Mouse (Mus musculus) hindbrain, embryonic 12.5 days (tissue): ENCODE results near the gene Gm12117. TPM values are rescaled to one million over a fixed set of nuclear protein-coding genes. Genes with fewer than 3 reads are reported as not detected.

ENCODE experiments used
- ATAC-seq: fragments of 200-750 bp; cut with Nextera tagmentation; 2 replicates; pipeline ENCODE4 v1.8.0; 2017; ENCODE audit warnings: moderate TSS enrichment; ENCODE audit not compliant: low FRiP score
- H3K27ac ChIP-seq: fragments of 300-500 bp; sonication (generic); 2 replicates; pipeline ENCODE4 v1.5.1; 2016; ENCODE audit warnings: mild to moderate bottlenecking
- H3K27me3 ChIP-seq: fragments of 300-500 bp; sonication (generic); 2 replicates; pipeline ENCODE4 v1.6.1; 2016; ENCODE audit warnings: mild to moderate bottlenecking
- H3K36me3 ChIP-seq: fragments of 300-500 bp; sonication (generic); 2 replicates; pipeline ENCODE4 v1.6.1; 2016; ENCODE audit warnings: mild to moderate bottlenecking
- H3K4me1 ChIP-seq: fragments of 300-500 bp; sonication (generic); 2 replicates; pipeline ENCODE4 v1.6.1; 2016
- H3K4me2 ChIP-seq: fragments of 300-500 bp; sonication (generic); replicated peaks from 2 replicates; pipeline ENCODE4 v1.6.1; 2016; ENCODE audit warnings: mild to moderate bottlenecking
- H3K4me3 ChIP-seq: fragments of 300-500 bp; sonication (generic); 2 replicates; pipeline ENCODE4 v1.5.1; 2016; ENCODE audit warnings: mild to moderate bottlenecking
- H3K9ac ChIP-seq: fragments of 300-500 bp; sonication (generic); 2 replicates; pipeline ENCODE4 v1.6.1; 2016; ENCODE audit warnings: mild to moderate bottlenecking, moderate library complexity
- H3K9me3 ChIP-seq: fragments of 300-500 bp; sonication (generic); replicated peaks from 2 replicates; pipeline ENCODE4 v1.6.1; 2016; ENCODE audit warnings: mild to moderate bottlenecking
- WGBS: fragments of 180-500 bp; shearing (Covaris S2); methylation state at CpG from one replicate; pipeline ENCODE4 v1.1.7; 2016; 5-methylcytosine and 5-hydroxymethylcytosine counted together
- polyA plus RNA-seq: library from polyadenylated mRNA; unstranded; fragments of >200 nt; fragmentation: Nextera tagmentation; extraction: Ambion mirVana; gene quantifications from 2 replicates; pipeline ENCODE4 v1.2.1, GENCODE M21; 2016

Gene Gm12117
- polyA plus RNA-seq, 1 experiment from 2014 or later = not detected

DNA sequence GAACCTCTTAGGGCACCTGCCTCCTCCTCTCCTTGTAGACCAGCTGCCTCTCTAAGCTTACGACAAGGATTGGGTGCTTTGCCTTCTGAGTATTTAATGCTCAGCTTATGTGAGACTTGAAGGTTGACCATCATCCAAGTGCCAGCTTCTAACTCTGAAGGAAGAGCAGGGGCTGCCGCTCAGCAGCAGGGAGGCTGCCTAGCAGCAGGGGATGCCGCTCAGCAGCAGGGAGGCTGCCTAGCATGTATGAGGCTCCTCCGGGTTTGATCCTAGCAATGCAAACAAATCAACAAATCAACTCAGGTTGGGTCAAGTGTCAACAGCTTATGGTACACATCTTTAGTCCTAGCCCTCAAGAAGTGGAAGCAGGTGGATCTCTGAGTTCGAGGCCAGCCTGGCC lies 44.5 kb downstream of the Gm12117 start:
- no peak for ATAC-seq
- Histone ChIP-seq H3K4me1 (peaks cover 12% of the 10 kb centered on the region), H3K9me3 (no peaks in the 10 kb centered on the region), H3K4me2 (no peak overlapping the region), H3K9ac (no peak overlapping the region), H3K36me3 (no peaks in the 10 kb centered on the region), H3K27ac (no peak overlapping the region), H3K4me3 (no peak overlapping the region), H3K27me3 (no peaks in the 10 kb centered on the region)
- WGBS = 62% methylated on average over 5 of the region's 5 CpGs

DNA sequence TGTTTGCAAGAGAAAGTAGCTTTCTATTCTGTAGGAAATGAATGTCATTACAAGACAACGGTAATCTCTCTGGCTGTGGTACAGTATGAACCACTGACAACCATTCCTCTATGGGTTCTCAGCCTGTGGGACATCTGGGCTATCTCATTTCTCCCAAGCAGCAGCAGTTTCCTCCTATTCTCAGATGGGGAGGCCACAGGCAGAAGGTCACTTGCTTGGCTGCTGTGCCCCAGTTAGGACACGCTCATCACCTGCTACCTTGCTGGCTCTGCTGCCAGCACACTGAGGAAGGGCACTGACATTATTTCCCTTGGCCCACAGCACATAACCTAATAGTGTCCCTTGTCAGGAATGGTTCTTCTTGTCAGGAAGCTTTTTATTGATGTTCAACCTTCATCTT lies 48.4 kb downstream of the Gm12117 start:
- Histone ChIP-seq H3K4me3 (no peak overlapping the region), H3K27ac (no peak overlapping the region), H3K9ac (no peak overlapping the region), H3K4me1 (peaks cover 8% of the 10 kb centered on the region; the same call in 1 of the 2 replicates), H3K4me2 (no peak overlapping the region), H3K27me3 (no peaks in the 10 kb centered on the region), H3K36me3 (no peaks in the 10 kb centered on the region), H3K9me3 (no peaks in the 10 kb centered on the region)
- ATAC-seq = no peak
- 92% methylated on average over 2 of the region's 2 CpGs for WGBS

DNA sequence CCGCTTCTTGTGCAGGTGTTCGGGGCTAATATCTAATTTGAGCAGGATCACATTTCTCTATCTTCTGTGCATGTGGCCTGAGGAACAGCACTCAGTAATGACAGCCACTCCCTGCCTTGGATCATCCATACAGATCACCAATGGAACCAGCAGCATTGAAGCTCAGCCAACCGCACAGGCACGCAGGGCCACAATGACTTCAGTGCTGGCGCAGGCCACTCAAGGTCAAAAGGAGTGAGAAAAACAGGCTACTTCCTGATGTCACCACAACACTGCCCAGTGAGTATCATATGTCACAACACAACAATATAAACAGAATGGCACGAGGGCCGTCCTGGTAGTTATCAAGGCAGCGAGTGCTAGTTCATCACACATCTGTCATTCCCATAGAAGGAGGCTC lies 50.0 kb downstream of the Gm12117 start:
- Histone ChIP-seq H3K9ac (no peak overlapping the region), H3K27ac (no peak overlapping the region), H3K4me2 (no peak overlapping the region), H3K4me1 (peaks cover 4% of the 10 kb centered on the region; the same call in 1 of the 2 replicates), H3K27me3 (no peaks in the 10 kb centered on the region), H3K36me3 (no peaks in the 10 kb centered on the region), H3K4me3 (no peak overlapping the region), H3K9me3 (no peaks in the 10 kb centered on the region)
- no peak for ATAC-seq
- 60% methylated on average over 8 of the region's 8 CpGs for WGBS

Other genes with a start within 250 kb of the Gm12117 start
- 9.8 and 10.7 TPM in 2 replicates for gene Fgf18, start 129.3 kb downstream of the Gm12117 start, polyA plus RNA-seq
- 615 and 624 TPM in 2 replicates for gene Npm1, start 113.5 kb downstream of the Gm12117 start, polyA plus RNA-seq
- gene Tlx3, start 73.1 kb downstream of the Gm12117 start, polyA plus RNA-seq = 29.8 and 33.8 TPM in 2 replicates
- gene Ranbp17, start 237.0 kb upstream of the Gm12117 start, polyA plus RNA-seq = 11.9 and 12.2 TPM in 2 replicates